Mouse (Mus musculus) lung, embryonic 14.5 days (tissue): Measurements from ENCODE around the gene Wipf2. TPM values are rescaled to one million over a fixed set of nuclear protein-coding genes. Genes with fewer than 3 reads are reported as not detected.
"Not testable (repeated sequence)": the region's sequence is repeated elsewhere in the genome, so short reads cannot be mapped to it uniquely, and the experiment has no call there.

ENCODE experiments used
- ATAC-seq: fragments of 200-750 bp; cut with Nextera tagmentation; 2 replicates; pipeline ENCODE4 v1.8.0; 2017; ENCODE audit warnings: mild to moderate bottlenecking, moderate TSS enrichment, moderate library complexity; ENCODE audit not compliant: insufficient read depth
- DNase-seq: peaks from one replicate; pipeline ENCODE4 v3.0.0-alpha.2; 2015
- H3K27ac ChIP-seq: fragments of 300-500 bp; sonication (generic); 2 replicates; pipeline ENCODE4 v1.5.1; 2014; ENCODE audit warnings: low read depth, mild to moderate bottlenecking, moderate library complexity
- H3K27me3 ChIP-seq: fragments of 300-500 bp; sonication (generic); 2 replicates; pipeline ENCODE4 v1.6.1; 2014; ENCODE audit warnings: low read length, control low read depth; ENCODE audit not compliant: insufficient read depth
- H3K36me3 ChIP-seq: fragments of 300-500 bp; sonication (generic); 2 replicates; pipeline ENCODE4 v1.6.1; 2014; ENCODE audit warnings: control low read depth; ENCODE audit not compliant: insufficient read depth
- H3K4me1 ChIP-seq: fragments of 300-500 bp; sonication (generic); 2 replicates; pipeline ENCODE4 v1.6.1; 2014; ENCODE audit warnings: antibody characterized with exemption, control low read depth; ENCODE audit not compliant: insufficient read depth
- H3K4me2 ChIP-seq: fragments of 300-500 bp; sonication (generic); 2 replicates; pipeline ENCODE4 v1.6.1; 2014; ENCODE audit warnings: mild to moderate bottlenecking
- H3K4me3 ChIP-seq: fragments of 300-500 bp; sonication (generic); 2 replicates; pipeline ENCODE4 v1.5.1; 2014; ENCODE audit warnings: low read depth, low read length
- H3K9ac ChIP-seq: fragments of 300-500 bp; sonication (generic); 2 replicates; pipeline ENCODE4 v1.6.1; 2014
- H3K9me3 ChIP-seq: fragments of 300-500 bp; sonication (generic); 2 replicates; pipeline ENCODE4 v1.6.1; 2016; ENCODE audit warnings: low read depth, low read length, control low read depth
- CTCF ChIP-seq: IDR thresholded peaks from 2 replicates; pipeline ENCODE4 v1.5.1; 2016; ENCODE audit warnings: antibody characterized with exemption, low read depth
- WGBS: fragments of 180-500 bp; shearing (Covaris S2); extraction: QIAGEN DNeasy Blood & Tissue Kit; methylation state at CpG from one replicate; pipeline ENCODE4 v1.1.7; 2014; 5-methylcytosine and 5-hydroxymethylcytosine counted together
- polyA plus RNA-seq: library from polyadenylated mRNA; unstranded; fragments of >200 nt; fragmentation: Nextera tagmentation; extraction: Ambion mirVana; gene quantifications from 2 replicates; pipeline ENCODE4 v1.2.1, GENCODE M21; 2014

Gene Wipf2
- polyA plus RNA-seq, 1 experiment from 2014 or later, result 4.7 TPM

GRCm38 (mm10) chr11:98930773-98931512, 67.5 kb downstream of the Wipf2 start:
- no peaks in the 10 kb centered on the region for H3K36me3 ChIP-seq
- peak; percentile 45 for DNase-seq
- TF ChIP-seq CTCF, result no peak
- no peak for ATAC-seq
- no peaks in the 10 kb centered on the region for H3K27me3 ChIP-seq
- WGBS, result 17% methylated on average over 10 of the region's 10 CpGs
- peak overlapping the region; percentile 92 for H3K27ac ChIP-seq
- H3K4me3 ChIP-seq, result no peak overlapping the region
- H3K9me3 ChIP-seq, result no peaks in the 10 kb centered on the region
- H3K4me1 ChIP-seq, result peaks cover 74% of the 10 kb centered on the region
- peak overlapping the region; percentile 33 for H3K9ac ChIP-seq
- H3K4me2 ChIP-seq, result peak overlapping the region; percentile 91

- Histone ChIP-seq H3K27ac (peak overlapping the region; percentile 92), H3K9me3 (no peaks in the 10 kb centered on the region), H3K4me2 (peak overlapping the region; percentile 91), H3K4me1 (peaks cover 72% of the 10 kb centered on the region), H3K27me3 (no peaks in the 10 kb centered on the region), H3K36me3 (no peaks in the 10 kb centered on the region), H3K4me3 (no peak overlapping the region), H3K9ac (peak overlapping the region; percentile 33)
- peak; percentile 52 for TF ChIP-seq CTCF
- WGBS, result 11% methylated on average over 7 of the region's 7 CpGs
- DNase-seq, result peak; percentile 83
- ATAC-seq, result peak; percentile 17; the same call in 1 of the 2 replicates
Measured at GRCm38 (mm10) chr11:98931513-98932292, 68.3 kb downstream of the Wipf2 start.

DNA sequence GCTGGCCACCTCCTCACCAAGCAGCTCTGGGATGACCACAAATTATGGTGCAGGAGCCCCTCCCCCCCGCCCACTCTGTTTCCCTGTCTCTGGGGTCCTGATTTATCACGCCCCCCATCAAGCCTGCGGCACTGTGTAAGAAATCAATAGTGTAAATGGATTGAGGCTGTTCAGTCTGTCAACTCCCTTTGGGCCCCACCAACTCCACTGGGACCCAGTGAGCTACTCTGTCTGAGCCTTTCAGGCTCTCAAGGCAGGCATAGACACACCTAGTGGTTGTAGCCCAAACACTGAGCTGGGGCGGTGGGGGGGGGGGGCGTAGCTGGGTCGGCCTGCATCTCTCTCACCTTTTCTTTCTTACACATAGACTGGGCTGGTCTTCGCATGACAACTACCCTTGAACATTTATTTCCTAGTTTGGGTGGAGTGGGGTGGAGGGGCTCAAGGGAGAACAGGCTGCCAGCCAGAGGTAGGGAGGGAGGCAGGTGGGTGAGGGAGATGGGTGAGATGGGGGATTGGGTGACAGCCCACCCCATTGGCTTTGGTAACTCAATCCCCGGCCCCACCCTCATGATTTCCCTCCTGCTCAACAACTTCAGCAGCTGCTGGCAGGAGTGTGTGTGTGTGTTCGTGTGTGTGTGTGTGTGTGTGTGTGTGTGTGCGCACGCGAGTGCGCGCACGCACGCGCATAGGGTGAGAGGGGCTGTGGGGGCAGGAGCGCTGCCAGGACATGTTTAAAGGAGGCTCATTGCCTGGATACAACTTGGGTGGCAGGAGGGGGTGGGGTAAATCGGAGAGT, 69.1 kb downstream of the Wipf2 start:
- Histone ChIP-seq H3K9me3 (no peaks in the 10 kb centered on the region), H3K27ac (peak overlapping the region; percentile 92), H3K4me2 (peak overlapping the region; percentile 91), H3K9ac (no peak overlapping the region), H3K27me3 (no peaks in the 10 kb centered on the region), H3K36me3 (no peaks in the 10 kb centered on the region), H3K4me3 (peak overlapping the region; percentile 5; the same call in 1 of the 2 replicates), H3K4me1 (peaks cover 68% of the 10 kb centered on the region)
- ATAC-seq, result no peak
- peak; percentile 77 for DNase-seq
- 9% methylated on average over 19 of the region's 19 CpGs for WGBS
- no peak for TF ChIP-seq CTCF

GRCm38 (mm10) chr11:98933151-98933550, 69.7 kb downstream of the Wipf2 start:
- Histone ChIP-seq H3K36me3 (no peaks in the 10 kb centered on the region), H3K9me3 (no peaks in the 10 kb centered on the region), H3K4me3 (peak overlapping the region; percentile 5; the same call in 1 of the 2 replicates), H3K4me1 (peaks cover 63% of the 10 kb centered on the region), H3K27me3 (no peaks in the 10 kb centered on the region), H3K9ac (no peak overlapping the region), H3K4me2 (peak overlapping the region; percentile 91), H3K27ac (peak overlapping the region; percentile 68; the same call in 1 of the 2 replicates)
- TF ChIP-seq CTCF, result peak; percentile 73
- WGBS, result 29% methylated on average over 9 of the region's 9 CpGs
- no peak for ATAC-seq
- peak; percentile 68 for DNase-seq

GRCm38 (mm10) chr11:98933847-98934246, 70.4 kb downstream of the Wipf2 start:
- H3K4me1 ChIP-seq, result peaks cover 61% of the 10 kb centered on the region
- H3K27ac ChIP-seq, H3K4me2 ChIP-seq, H3K9me3 ChIP-seq, H3K27me3 ChIP-seq, H3K36me3 ChIP-seq, DNase-seq, H3K9ac ChIP-seq, ATAC-seq, H3K4me3 ChIP-seq: not testable (repeated sequence)
- 82% methylated on average over 2 of the region's 2 CpGs for WGBS

DNA sequence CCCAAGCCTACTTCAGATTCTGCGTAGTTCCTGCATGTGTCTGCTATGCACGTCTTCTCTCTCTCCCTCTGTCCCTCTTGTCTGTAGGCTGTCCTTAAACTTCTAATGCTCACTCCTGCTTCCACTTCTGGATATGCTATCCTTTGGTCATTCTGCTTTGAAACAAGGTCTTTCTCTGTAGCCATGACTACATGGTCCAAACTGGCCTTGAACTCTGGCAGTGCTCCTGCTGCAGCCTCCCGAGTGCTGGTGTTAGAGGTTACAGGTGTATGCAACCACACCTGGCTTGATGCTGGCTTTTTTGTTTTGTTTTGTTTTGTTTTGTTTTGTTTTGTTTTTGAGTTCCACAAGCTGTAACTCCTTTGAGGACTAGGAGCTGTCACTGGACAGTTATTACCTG, 70.9 kb downstream of the Wipf2 start:
- no peaks in the 10 kb centered on the region for H3K27me3 ChIP-seq
- H3K4me2 ChIP-seq, result no peak overlapping the region
- TF ChIP-seq CTCF, result no peak
- no peak overlapping the region for H3K27ac ChIP-seq
- H3K9ac ChIP-seq, result no peak overlapping the region
- DNase-seq (no peak), ATAC-seq (no peak)
- H3K9me3 ChIP-seq, result no peaks in the 10 kb centered on the region
- no peaks in the 10 kb centered on the region for H3K36me3 ChIP-seq
- WGBS, result 81% methylated on average over 3 of the region's 3 CpGs
- H3K4me3 ChIP-seq, result no peak overlapping the region
- peaks cover 61% of the 10 kb centered on the region for H3K4me1 ChIP-seq
